Mouse (Mus musculus): Measurements from ENCODE around the gene Sgtb. TPM values are rescaled to one million over a fixed set of nuclear protein-coding genes. Genes with fewer than 3 reads are reported as not detected.

Sgtb gene
- 1.5 and 1.6 TPM in 2 replicates for polyA plus RNA-seq (2012; rRNA removed)

DNA sequence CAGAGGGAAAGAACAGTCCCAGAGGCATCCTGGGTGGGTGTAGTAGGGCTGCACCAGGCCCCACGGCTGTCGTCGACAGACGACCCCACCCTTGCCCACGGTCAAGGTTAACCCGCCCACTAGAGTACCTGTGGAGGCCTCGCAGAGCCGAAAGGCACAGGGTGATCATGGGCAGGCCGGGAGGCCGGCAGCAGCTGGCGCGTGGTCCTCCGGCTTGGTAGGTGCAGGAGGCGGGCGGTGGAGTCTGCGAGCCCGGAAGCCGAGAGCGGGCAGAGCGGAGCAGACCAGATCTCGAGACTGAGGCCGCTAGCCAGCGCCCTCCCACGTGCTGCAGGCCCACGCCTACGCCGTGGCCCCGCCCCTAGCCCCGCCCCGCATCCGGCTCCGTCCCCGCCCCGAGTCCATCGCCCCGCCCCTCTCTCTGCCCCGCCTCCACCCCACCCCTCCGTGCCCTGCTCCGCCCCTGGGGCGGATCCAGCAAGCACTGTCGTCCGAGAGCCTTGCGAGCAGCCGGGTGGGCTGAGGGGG is at the start of gene Sgtb, which contains the start of gene Nln:
Gene Sgtb, plus strand, starts transcription at position 454 of the 528 bp plus-strand sequence.
Gene Nln, minus strand, starts transcription at position 327 of the 528 bp plus-strand sequence.

DNA sequence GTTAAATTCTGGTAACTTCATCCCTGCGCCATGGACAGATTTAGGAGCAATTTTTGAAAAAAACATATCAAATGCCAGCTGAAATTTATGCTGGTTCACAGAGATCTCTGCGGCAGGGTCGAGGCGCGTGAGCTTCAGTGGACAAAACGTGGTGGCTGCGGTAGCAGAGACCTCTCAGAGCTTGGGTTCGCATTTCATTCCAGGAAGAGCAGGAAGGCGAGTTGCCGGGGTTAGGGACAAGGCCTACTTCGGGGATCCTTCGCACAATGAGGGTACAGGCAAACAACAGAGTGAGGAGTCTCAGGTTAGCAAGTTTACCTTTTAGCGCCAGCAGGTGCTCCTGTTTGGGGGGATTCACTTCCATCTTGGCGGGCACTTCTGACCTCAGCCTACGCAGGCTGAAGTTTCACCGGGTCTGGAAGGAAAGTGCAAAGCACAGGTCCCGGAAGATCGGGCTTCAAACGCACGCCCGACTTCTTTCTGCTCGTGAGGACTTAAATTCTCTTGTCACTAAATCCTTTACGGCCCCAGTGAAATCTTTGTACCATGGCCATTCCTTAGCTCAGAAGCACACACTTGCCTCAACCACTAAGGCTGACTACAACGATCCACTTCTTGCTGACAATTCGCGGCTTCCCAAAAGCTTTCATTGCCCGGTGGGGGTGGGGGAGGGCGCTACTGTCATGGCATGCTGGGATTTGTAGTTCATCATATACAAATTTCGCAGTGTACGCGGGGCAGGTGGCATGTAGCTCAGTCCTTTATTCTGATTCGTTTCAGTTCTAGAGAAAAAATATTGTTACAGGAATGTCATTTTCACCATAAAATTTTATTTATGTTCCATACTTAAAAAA is 68.5 kb downstream of the Sgtb start, which contains the start of gene Trappc13:
Gene Trappc13, minus strand, starts transcription at position 674 of the 854 bp plus-strand sequence.

GRCm38 (mm10) chr13:104178650-104179121 is 69.1 kb downstream of the Sgtb start, which contains the start of gene Trim23:
Trim23 (plus strand) TSS chr13:104178797.

Other genes starting within 250 kb of the Sgtb start
- 8.0 and 8.1 TPM in 2 replicates for gene Erbin, start 189.2 kb upstream of the Sgtb start, polyA plus RNA-seq (2012; rRNA removed)
- gene Nln, start 127 bp upstream of the Sgtb start, polyA plus RNA-seq (2012; rRNA removed), result 6.5 and 7.3 TPM in 2 replicates
- 4.7 and 6.6 TPM in 2 replicates for gene Trappc13, start 68.7 kb downstream of the Sgtb start, polyA plus RNA-seq (2012; rRNA removed)
- gene Trim23, start 69.1 kb downstream of the Sgtb start, polyA plus RNA-seq (2012; rRNA removed), result 1.2 and 2.8 TPM in 2 replicates
- 0.23 and 0.26 TPM in 2 replicates for gene Cenpk, start 118.9 kb downstream of the Sgtb start, polyA plus RNA-seq (2012; rRNA removed)
- gene Ppwd1, start 119.1 kb downstream of the Sgtb start, polyA plus RNA-seq (2012; rRNA removed), result 0.53 and 0.66 TPM in 2 replicates
- gene Adamts6, start 178.1 kb downstream of the Sgtb start, polyA plus RNA-seq (2012; rRNA removed), result 3.9 and 4.9 TPM in 2 replicates

Data from ovary, adult 2 months (tissue).